Mouse (Mus musculus) kidney, postnatal 14 days (tissue): ENCODE results near the gene Ptgis.
A peak's percentile ranks its signal among the peaks of the same experiment; 100 is the strongest.

Experiments
- DNase-seq: peaks from one replicate; pipeline ENCODE4 v3.0.0; 2022; ENCODE audit warnings: mixed read lengths

The Ptgis gene

DNA sequence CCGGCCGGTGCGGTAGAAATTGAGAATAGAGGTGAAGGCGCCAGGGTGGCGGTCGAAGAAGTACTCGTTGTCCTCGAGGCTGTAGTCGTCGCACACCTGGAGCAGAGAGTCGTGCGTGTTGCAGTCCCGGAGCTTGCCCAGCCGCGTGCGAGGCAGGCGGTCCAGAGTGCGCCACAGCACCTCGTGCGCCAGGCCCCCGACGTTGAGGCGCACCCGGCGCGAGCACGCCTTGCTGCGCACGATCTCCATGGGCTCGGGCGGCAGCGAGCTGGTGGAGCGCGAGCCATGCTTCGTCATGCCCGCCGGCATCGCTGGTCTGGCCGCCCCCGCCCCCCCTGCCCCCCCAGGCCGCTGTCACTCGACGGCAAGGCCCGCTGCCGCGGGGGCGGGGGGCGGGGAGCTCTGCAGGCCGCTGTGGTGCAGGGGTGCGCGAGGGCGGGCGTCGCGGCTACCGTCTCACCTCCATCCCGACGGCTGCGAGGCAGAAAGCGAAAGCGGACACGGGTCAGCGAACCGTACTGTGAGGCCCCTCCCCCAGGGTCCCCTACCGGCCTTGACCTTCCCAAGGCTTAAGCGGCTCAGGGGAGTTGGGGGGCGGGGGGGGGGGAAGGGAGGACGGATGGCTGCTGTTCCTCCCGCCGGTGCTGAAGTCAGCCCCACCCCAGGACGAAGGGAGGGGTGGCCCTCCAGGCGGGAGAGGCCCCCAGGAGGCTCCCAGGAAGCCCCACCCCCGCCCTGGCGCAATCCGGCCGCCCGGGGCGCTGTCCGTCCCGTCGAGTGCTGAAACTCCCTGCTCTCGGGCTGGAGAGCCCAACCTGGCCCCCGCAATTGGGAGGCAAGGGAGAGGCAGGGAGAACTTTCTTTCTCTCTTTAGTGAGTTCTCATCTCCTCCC lies 51.8 kb downstream of the Ptgis start:
- DNase-seq: peak; percentile 90

DNA sequence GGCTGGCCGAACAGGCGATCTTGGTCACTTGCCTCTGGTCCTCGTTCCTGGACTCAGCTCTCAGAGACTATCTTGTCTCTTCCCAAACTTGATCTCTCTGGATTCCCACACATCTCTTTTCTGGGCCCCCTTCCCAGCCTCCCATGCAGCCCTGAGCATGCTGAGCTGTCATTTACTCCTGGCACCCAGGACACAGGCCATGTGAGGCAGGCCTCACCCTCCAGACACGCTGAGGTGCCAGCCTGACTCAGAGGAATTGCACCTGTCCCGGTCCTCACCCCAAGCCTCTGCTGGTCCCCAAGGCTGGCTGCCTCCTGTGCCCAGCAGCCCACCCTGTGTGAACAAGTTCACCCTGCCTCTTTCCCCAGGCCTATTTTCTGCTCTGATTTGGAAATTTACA lies 53.3 kb downstream of the Ptgis start:
- DNase-seq: no peak

DNA sequence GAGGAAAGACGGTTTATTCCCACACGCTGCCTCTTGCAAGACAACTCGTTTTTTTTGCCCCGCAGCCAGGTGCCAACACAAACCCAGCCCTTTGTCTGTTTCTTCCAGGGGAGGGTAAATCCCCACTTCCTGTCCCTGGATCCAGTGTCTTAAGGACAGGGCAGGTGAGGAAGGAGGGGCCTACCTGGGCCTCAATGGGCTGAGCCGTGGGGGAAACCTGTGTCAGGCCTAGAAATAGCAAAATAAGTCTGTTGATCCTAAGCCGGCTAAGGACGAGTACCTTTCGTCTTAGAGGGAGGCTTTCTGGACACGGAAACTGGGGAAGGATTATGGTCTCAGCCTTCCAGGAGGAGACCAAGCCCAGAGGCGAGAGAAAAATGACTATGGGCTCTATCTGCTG lies 53.9 kb downstream of the Ptgis start:
- DNase-seq: no peak

DNA sequence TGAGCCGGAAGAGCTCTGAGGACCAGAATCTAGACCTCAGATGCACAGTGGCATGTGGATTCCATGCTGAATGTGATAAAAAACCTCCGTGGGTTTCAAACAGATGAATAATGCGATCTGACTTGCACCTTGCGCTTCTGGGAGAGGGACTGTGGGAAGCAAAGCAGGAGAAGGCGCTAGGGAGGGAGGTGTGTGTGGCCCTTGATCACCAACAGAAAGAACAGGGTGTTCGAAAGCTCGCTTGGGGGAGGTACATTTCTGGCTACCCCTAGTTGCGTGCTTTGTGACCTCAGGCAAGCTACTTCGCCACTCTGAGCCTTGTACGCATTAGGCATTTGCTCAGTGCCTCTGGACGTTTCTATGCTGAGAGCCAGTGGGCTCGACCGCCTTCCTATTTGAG lies 54.4 kb downstream of the Ptgis start:
- no peak for DNase-seq

DNA sequence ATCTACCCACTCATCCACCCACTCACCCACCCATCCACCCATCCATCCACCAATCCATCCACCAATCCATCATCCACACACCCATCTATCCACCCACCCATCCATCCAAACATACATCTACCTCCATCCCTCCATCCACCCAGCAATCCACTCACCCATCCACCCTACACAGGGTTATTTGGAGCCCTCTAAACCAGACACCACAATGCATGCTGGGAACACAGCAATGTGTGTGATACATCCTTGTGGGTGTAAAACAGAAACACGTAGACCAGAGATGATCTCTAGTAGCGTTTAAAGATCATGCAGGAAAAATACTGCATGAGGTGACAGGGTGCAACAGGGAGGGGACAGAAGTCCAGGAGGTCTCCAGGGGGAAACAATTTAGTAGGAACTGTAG lies 55.0 kb downstream of the Ptgis start:
- no peak for DNase-seq

DNA sequence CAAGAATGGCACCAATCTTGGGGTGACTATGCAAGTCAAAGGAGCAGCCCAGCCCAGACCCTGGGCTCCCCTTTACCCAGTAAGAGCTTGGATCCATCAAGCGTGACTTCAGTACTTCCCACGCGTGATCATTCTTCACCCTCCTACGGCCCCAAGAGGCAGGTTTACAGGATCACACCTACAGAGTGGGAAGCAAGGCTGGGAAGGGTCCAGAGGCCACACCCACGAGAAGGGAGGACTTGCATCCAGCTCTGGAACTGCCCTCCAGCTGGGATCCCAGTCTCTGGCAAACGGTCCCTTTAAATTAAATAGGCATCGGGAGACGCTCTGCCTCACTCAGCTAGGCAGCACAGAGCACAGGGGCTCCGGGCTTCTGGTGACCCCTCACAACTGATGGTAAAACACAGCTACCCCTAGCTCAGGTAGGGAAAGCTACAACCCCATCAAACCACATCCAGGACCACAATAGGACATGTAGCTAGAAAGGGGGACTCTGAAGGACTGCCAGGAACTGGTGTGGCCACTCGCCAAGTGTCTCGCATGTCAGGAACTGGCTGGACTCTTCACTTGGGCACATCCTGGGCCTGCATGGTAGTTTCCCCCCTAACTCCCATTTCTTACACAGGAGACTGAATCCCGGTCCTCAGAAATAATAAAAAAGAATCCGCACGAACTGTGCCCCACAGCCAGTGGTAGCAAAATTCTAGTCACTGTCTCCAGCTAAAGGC lies 58.6 kb downstream of the Ptgis start:
- DNase-seq: no peak

DNA sequence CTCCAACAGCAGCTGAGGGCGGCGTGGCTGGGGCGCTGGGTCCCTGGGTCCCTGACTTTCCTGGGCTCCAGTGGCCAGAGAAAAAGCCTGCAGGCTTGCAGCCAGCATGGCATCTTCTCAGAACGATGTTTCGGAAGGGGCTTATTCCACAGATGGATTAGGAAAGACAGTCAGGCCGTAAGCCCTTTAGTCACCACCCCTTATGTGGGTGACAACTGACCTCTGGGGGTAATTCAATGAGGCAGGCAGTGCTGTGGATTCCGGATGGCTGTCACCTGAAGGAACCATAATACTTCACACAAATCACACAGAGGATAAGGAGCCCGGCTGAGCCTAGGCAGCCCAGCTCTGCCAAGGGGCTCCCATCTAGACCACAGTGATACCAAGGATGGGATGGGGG lies 59.3 kb downstream of the Ptgis start:
- DNase-seq: no peak

DNA sequence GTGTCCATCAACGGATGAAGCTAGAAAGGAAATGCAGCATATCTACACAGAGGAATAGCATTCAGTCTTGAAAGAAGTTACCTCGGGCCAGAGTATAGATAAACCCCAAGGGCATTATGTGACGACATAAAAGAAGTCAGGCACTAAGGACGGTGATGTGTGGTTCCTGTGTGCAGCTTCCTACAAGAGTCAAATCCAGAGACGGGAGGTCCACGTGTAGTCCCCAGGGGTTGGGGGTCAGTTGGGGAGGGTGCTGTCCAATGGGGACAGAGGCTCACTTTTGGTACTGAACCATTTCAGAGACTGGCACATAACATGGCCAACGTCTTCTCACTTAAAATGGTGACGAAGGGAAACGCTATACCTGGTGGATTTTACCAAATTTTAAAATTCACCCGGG lies 61.1 kb downstream of the Ptgis start:
- DNase-seq: no peak

DNA sequence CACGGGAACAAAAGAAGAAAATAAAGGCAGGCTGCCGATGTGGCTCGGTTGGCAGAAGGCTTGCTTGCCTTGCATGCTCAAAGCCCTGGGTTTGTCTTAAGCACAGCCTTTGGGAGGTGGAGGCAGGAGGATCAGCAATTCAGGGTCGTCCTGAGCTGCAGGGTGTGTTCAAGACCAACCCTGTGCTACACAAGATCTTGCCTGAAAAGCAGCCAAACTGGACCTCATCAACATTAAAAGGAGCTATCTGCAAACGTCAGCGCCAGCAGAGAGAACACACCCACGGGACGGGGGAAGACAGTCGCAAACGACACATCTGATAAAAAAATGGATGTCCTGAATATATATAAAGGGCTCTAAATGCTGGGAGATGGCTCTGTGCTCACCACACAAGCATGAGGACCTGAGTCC lies 63.2 kb downstream of the Ptgis start:
- DNase-seq: no peak

DNA sequence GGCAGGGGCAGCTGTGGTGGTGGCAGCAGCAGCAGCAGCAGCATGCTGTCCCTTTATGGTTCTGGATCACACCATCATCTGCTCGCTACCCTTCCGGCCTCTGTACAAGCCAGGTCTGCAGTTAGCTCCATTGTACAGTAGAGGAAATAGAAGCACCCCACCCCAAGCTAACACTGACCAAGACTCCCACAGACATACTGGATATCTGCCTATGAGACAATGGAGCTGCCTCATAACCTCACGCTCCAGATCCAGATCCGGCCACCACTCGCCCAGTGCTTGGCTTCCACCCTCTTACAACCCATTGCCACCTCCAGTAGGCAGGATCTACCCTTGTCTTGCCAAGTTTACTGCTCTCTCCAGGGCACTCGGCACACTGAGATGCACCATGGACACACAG lies 65.1 kb downstream of the Ptgis start:
- peak; percentile 14 for DNase-seq

DNA sequence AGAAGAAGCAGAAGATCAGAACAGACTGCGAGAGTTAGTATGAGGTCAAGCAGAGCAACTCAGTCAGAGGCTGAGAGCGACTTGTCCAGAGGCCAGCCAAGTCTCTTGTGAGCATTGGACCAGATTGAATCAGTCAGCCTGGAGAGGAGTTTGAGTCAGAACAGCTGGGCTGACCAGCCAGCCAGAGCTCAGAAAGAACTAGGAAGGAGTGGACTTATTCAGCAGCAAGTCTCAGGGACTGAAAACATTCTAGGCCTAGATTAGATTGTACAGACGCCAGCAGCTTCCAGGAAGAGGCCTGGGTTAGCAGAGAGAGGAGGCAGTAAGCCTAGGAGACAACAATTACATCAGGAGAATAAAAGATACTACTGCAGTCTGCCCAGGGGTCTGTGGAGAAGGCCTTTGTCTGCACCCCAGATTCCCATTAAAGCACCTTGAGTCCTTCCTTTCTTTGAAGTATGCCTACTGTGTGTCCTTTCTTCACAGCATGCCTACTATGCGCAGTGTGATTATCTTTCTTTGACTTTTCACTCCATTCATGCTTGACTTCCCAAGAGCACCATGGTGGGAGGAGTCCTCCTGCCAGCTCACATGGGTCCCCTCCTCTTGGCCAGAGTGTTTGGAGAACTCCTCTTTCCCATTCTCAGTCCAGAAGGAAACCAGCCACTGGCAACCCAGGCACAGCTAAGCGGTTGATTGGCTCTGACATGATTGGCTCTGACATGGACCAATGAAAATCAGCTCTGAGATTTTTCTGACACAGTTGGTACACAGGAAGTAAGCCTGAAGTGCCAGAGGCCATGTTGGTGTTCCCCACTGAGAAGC lies 67.1 kb downstream of the Ptgis start:
- DNase-seq: peak; percentile 75

DNA sequence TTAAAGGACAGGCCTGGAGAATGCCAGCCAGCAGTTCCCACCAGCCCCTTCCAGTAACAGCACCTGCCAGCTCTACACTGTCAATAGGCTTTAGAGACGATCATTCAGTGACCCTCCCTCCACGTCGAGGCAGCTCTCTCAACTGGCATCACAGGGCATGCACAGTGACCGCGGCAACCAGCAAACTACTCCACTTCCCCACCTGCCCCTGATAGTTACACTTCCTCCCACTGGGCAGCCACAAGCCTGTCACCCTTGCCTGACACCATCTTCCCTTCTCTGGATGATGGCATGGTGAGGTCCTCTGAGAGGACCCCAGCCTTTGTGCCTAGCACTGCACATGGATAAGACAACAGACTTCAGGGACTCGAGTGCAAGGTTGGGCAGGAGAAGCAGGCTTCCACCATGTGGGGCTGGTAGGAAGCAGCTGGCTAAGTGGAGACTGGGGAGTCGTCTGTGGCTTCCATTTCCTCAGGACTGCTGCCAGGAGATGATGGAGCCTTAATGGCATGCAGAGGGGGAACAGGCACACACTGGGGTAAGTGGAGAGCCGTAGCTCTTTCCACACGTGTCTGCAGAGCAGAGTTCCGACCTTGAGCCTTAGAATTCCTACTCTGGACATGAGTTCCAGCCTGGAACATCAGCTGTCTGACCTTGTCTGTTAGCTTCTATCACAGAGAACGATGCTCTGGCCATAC lies 72.7 kb downstream of the Ptgis start:
- DNase-seq: peak; percentile 52

DNA sequence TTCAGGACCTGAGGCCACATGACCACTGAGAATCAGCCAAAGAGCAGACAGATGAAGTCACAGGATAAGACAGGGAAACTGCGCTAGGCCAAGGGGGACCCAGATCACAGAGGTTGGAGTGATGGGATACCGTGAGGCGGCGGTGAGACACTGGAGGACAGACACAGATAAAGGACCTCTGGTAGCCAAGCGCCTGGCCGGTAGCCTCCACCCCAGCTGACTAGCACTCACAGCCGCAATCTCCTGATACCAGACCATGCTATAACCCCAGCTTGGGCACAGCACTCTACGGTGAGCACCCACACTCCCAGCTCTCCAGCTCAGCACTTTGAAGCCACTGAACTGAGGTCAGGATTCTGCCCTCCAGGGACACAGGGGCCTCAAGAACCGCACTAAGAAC lies 76.8 kb downstream of the Ptgis start:
- DNase-seq: no peak

DNA sequence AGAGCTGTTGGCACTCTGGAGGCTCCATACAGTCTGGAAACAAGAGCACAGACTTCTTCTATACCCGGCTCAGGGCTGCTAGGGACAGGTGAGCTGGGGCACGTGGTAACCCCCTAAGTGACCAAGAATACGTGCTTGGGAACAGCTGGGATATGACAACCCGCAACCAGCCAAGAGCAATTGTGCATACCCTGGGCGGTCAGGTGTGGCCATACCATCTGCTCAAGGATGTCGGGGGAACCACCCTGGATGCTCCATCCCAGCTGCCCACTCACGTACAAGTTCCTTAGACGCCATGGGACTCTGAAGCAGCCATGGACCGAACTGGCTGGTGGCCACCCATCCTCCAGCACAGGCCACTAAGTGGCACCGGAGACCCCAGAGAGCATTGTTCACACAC lies 77.3 kb downstream of the Ptgis start:
- DNase-seq: no peak

DNA sequence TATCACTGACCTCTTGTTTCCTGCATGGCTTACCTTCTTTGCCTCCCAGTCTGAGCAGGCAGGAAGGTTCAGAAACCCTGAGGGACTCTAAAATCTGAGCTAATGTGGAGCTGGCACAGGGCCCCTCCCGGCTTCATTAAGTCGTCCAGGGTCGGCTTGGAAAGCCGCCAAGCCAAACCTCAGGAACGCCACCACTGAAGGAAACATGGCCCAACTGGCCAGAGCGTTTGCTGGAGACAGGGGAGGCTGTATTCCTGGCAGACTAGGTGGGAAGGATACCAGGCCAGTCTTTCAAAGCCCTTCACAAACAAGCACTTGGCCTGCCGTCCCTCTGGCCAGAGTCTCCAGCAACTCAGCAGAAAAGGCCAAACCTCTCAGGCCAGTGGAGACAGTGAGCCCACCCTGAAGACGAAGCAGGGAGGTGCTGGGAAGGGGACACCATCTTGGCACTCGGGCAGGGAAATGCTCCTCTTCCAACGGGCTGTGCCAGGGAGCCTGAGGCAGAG lies 77.8 kb downstream of the Ptgis start:
- peak; percentile 65 for DNase-seq

DNA sequence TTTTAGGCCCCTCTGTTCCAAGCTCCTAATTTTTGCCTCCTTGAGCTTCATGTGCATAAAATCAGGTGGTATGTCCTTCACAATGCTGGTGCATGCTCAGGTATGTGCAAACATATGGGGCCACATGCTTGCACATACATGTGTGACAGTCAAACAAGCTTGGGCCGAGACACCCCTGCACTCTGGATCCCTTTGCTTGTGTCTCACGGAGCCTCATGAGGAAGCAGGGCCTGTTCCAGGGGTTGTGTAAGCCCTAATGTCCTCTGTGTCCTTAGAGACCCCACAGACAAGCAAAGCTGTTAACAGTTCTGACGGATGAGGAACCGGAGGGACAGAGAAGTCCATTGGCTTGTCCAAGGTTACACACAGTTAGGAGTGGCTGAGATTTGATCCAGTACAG lies 80.7 kb downstream of the Ptgis start:
- no peak for DNase-seq

DNA sequence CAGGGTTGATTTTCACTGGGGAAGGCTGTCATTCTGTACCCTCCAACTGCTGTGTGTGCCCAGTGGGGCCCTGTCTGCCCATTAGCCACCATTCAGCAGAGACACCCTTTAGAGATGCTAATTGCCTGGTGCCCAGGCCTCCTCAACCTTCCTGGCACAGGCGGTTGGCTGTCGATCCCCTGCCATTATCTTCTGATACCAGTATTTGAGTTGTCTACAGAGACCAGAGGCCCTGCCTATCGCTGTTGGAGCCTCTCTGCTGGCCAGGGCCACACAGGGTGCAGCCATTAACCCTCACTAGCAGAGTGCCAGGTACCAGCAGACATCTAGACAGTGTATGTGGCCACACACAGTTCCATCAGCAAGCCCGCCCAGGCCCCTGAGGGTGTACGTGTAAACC lies 81.6 kb downstream of the Ptgis start:
- DNase-seq: no peak

DNA sequence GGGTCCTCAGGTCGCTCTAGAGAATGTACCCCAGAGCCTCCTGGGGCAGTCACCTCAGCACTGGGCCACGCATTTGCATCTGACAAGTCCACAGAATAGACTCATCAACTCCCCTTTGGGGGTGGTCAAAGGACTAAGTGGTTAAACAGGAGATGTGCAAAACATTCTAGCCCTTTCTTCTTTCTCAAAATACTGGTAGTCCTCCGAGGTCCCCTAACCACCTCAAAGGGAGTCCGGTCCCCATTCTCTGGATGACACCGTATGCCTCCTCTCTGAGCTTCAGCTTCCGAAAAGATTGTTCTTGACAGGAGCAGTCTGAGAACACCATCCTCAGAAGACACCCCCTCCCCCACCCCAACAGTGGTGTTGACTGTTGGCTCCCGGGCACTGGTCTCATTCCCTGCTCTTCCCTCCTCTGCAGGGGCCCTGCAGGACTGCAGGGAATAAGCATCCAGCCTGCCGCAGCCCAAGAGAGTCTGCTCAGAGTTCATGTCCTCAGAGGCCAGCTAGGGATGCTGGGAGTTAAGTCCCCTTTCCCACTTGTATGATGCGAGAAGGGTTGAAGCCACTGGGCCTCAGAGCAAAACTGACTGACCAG lies 84.2 kb downstream of the Ptgis start:
- no peak for DNase-seq

DNA sequence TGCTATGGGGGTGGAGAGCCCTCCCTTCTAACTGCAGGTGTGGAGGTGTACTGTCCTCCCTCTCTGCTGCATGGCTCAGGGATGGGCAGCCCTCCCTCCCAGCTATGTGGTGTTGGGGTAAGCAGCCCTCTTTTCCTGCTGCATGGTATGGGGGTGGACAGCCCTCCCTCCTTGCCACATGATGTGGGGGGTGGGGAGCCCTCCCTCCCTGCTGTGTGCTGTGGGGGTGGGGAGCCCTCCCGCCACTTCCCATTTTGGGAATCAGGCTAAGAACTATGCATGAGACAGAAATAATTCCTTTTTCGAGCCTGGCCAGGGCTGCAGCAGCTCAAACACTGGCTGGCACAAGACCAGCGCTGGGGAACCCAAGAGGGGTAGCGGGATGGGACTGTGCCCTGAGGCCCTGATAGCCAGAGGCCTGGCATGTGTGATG lies 84.8 kb downstream of the Ptgis start:
- no peak for DNase-seq

DNA sequence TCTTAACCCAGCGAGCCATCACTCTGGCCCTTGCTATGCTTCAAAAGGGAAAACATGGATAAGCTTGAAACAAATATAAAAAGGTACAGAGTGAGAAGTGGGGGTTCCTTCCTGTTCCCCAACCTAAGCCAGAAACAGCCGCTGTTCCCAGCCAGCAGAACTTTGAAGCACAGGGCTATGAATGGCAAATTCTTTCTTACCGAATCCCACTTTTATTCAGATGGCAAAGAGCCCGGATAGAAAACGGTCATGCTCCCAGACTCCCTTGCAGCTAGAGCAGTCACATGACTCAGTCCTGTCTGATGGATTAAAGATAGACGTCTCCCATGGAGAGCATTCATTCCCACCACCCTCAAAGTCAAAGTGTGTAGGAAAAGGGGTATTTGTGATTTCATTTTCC lies 89.5 kb downstream of the Ptgis start:
- no peak for DNase-seq

DNA sequence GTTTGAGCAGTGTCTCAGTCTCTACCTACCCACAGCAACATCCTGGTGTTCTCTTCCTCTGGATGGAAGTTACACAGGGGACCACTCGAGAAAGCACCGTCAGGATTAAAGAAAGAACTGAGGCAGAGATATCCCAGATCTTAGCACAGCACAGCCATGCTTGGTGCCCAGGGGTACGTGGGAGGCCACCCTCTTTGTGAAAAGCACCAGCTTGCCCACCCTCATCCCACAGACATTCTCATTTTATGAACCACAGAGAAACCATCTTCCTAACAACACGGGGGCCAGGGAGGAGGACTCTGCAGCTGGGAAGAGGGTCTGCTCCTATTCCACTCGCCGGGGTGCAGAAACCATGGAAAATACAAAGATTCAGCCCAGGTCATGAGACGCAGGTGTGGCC lies 90.3 kb downstream of the Ptgis start:
- DNase-seq: no peak

DNA sequence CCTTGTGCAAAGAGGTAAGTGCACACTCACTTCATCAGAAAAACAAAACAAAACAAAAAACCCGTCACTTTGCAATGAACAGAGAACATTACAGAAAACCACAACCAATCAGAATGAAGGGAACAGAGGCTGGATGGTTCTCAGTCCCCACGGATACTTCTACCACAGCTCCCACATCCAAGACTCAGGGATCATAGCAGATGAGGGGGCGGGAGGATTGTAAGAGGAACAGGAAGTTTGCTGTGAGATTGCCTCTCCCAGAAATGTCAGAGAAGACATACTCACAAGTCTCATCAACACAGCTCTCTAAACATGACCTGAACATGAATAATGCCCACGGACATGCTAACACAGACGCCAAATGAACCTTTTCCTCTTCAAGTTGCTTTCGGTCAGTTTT lies 91.4 kb downstream of the Ptgis start:
- no peak for DNase-seq
